Mouse (Mus musculus) c-Kit-positive CD71-positive TER-119-negative erythroid progenitor cells, embryonic 14.5 days (primary cell): ENCODE measurements around the gene Cdc123.
"Not testable (repeated sequence)": the region's sequence is repeated elsewhere in the genome, so short reads cannot be mapped to it uniquely, and the experiment has no call there.

Experiments
- DNase-seq: peaks from one replicate; pipeline ENCODE4 v3.0.0-alpha.2; 2013; ENCODE audit warnings: low read depth

The Cdc123 gene

GRCm38 (mm10) chr2:5844873-5845631 is at the start of gene Cdc123, which contains the start of gene Nudt5:
Gene Cdc123, minus strand, starts transcription at chr2:5845164.
Gene Nudt5, plus strand, starts transcription at chr2:5845019.
- DNase-seq = peak; percentile 87

GRCm38 (mm10) chr2:5894296-5894695 is 49.3 kb upstream of the Cdc123 start:
- no peak for DNase-seq

GRCm38 (mm10) chr2:5889412-5889811 is 44.4 kb upstream of the Cdc123 start:
- DNase-seq = no peak

- no peak for DNase-seq
Observed at GRCm38 (mm10) chr2:5888865-5889264, 43.9 kb upstream of the Cdc123 start.

GRCm38 (mm10) chr2:5877446-5877845 is 32.5 kb upstream of the Cdc123 start:
- DNase-seq = no peak

- no peak for DNase-seq
Observed at GRCm38 (mm10) chr2:5869746-5870145, 24.8 kb upstream of the Cdc123 start.

GRCm38 (mm10) chr2:5867681-5868080 is 22.7 kb upstream of the Cdc123 start:
- no peak for DNase-seq

- DNase-seq = no peak
Observed at GRCm38 (mm10) chr2:5862834-5863233, 17.9 kb upstream of the Cdc123 start, which contains the start of gene Gm13199. Gene Gm13199, minus strand, starts transcription at chr2:5862934.

- no peak for DNase-seq
Observed at GRCm38 (mm10) chr2:5851866-5852265, 6.9 kb upstream of the Cdc123 start.

GRCm38 (mm10) chr2:5851116-5851515 is 6.2 kb upstream of the Cdc123 start:
- DNase-seq = no peak

GRCm38 (mm10) chr2:5845826-5846225 is 862 bp upstream of the Cdc123 start:
- DNase-seq = no peak

- DNase-seq = no peak
Observed at GRCm38 (mm10) chr2:5844181-5844872, 637 bp downstream of the Cdc123 start.

- no peak for DNase-seq
Observed at GRCm38 (mm10) chr2:5840815-5841214, 4.1 kb downstream of the Cdc123 start.

- DNase-seq = no peak
Observed at GRCm38 (mm10) chr2:5825265-5825913, 19.6 kb downstream of the Cdc123 start.

- DNase-seq = no peak
Observed at GRCm38 (mm10) chr2:5824685-5825084, 20.3 kb downstream of the Cdc123 start.

GRCm38 (mm10) chr2:5824213-5824612 is 20.8 kb downstream of the Cdc123 start:
- no peak for DNase-seq

GRCm38 (mm10) chr2:5822449-5822848 is 22.5 kb downstream of the Cdc123 start:
- no peak for DNase-seq

- DNase-seq = no peak
Observed at GRCm38 (mm10) chr2:5821264-5821663, 23.7 kb downstream of the Cdc123 start.

GRCm38 (mm10) chr2:5811235-5811782 is 33.7 kb downstream of the Cdc123 start:
- DNase-seq = no peak

GRCm38 (mm10) chr2:5810036-5810718 is 34.8 kb downstream of the Cdc123 start:
- no peak for DNase-seq

- not testable (repeated sequence) for DNase-seq
Observed at GRCm38 (mm10) chr2:5806201-5806600, 38.8 kb downstream of the Cdc123 start.

GRCm38 (mm10) chr2:5805228-5805627 is 39.7 kb downstream of the Cdc123 start:
- no peak for DNase-seq
